Mouse (Mus musculus): Measurements from ENCODE around the gene Lrch2. TPM values are rescaled to one million over a fixed set of nuclear protein-coding genes. Genes with fewer than 3 reads are reported as not detected.

The Lrch2 gene
- polyA plus RNA-seq, 1 experiment from 2014 or later: 8.3 TPM

DNA sequence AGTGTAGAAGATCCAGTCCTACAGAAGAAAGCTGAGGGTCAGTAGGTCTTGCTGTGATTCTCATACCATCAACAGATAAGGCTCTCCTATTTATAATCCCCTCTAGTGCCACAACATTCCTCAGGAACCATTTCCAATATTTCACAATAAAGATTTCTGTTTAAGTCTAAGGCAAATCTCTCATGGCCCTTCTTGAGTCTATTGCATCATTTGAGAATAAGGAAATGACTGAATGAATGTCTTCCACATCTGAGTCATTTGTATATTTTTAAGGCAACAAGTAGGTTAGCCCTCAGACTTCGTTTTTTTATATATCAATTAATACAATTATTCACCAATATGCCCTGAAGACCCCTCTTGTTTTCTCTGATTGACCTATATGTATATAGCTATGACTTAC lies 124.8 kb downstream of the Lrch2 start, which contains the start of gene Il13ra2:
Il13ra2 (minus strand) TSS at position 64 of the 400 bp plus-strand sequence.
- Histone ChIP-seq H3K9me3 (no peaks in the 10 kb centered on the region), H3K4me3 (no peak within 1 kb of the TSS), H3K36me3 (no peaks in the 10 kb centered on the region), H3K9ac (no peak within 1 kb of the TSS), H3K4me2 (replicated peaks) (no peak within 1 kb of the TSS), H3K4me1 (no peaks in the 10 kb centered on the region), H3K27me3 (no peaks in the 10 kb centered on the region), H3K27ac (no peak within 1 kb of the TSS)
- no peak for ATAC-seq (ENCODE audit: low FRiP score, low read depth)
- 38% methylated on average over 1 of the region's 1 CpGs for WGBS

Other genes with a start within 250 kb of the Lrch2 start
- gene Il13ra2, start 124.9 kb downstream of the Lrch2 start, polyA plus RNA-seq (2015; fragmentation: Nextera tagmentation; extraction: Ambion mirVana): not detected in 2 replicates
- gene Vmn1r239-ps, start 100.4 kb downstream of the Lrch2 start, polyA plus RNA-seq (2015; fragmentation: Nextera tagmentation; extraction: Ambion mirVana): not detected in 2 replicates
- gene Gm15128, start 211.9 kb upstream of the Lrch2 start, polyA plus RNA-seq (2015; fragmentation: Nextera tagmentation; extraction: Ambion mirVana): not detected in 2 replicates

Measured in limb, embryonic 13.5 days (tissue).